Mouse (Mus musculus): ENCODE data around the gene Mdm2.

GRCm38 (mm10) chr10:117724136-117724718 is 13.7 kb upstream of the Mdm2 start:
- TF ChIP-seq GATA1 (IDR thresholded peaks at IDR 0.05; ENCODE audit: borderline replicate concordance, low read length): no peak
- no peak for TF ChIP-seq FLI1 (IDR thresholded peaks at IDR 0.05; ENCODE audit: low read length)
